Mouse (Mus musculus) kidney, postnatal 0 days (tissue): Measurements from ENCODE around the gene Poglut1. TPM values are rescaled to one million over a fixed set of nuclear protein-coding genes. Genes with fewer than 3 reads are reported as not detected.

Experiments used
- ATAC-seq: fragments of 200-750 bp; cut with Nextera tagmentation; replicated peaks from 2 replicates; pipeline ENCODE4 v1.8.0; 2017; ENCODE audit warnings: low read depth, moderate number of reproducible peaks, moderate TSS enrichment, moderate library complexity; ENCODE audit not compliant: low FRiP score
- DNase-seq: peaks from one replicate; pipeline ENCODE4 v3.0.0-alpha.2; 2016; ENCODE audit warnings: low spot score
- H3K27ac ChIP-seq: fragments of 300-500 bp; sonication (generic); 2 replicates; pipeline ENCODE4 v1.5.1; 2014; ENCODE audit warnings: mild to moderate bottlenecking
- H3K27me3 ChIP-seq: fragments of 300-500 bp; sonication (generic); 2 replicates; pipeline ENCODE4 v1.6.1; 2014; ENCODE audit warnings: low read length, mixed read lengths; ENCODE audit not compliant: insufficient read depth
- H3K36me3 ChIP-seq: fragments of 300-500 bp; sonication (generic); 2 replicates; pipeline ENCODE4 v1.6.1; 2014; ENCODE audit warnings: low read length, mixed read lengths; ENCODE audit not compliant: insufficient read depth
- H3K4me1 ChIP-seq: fragments of 300-500 bp; sonication (generic); replicated peaks from 2 replicates; pipeline ENCODE4 v1.6.1; 2014; ENCODE audit warnings: antibody characterized with exemption, low read length, mixed read lengths; ENCODE audit not compliant: insufficient read depth
- H3K4me2 ChIP-seq: fragments of 300-500 bp; sonication (generic); 2 replicates; pipeline ENCODE4 v1.6.1; 2014; ENCODE audit warnings: mild to moderate bottlenecking, low read length, moderate library complexity, mixed read lengths
- H3K4me3 ChIP-seq: fragments of 300-500 bp; sonication (generic); replicated peaks from 2 replicates; pipeline ENCODE4 v1.5.1; 2014; ENCODE audit warnings: low read depth, low read length
- H3K9ac ChIP-seq: fragments of 300-500 bp; sonication (generic); 2 replicates; pipeline ENCODE4 v1.6.1; 2014; ENCODE audit warnings: low read depth, low read length
- H3K9me3 ChIP-seq: fragments of 300-500 bp; sonication (generic); replicated peaks from 2 replicates; pipeline ENCODE4 v1.6.1; 2016; ENCODE audit warnings: low read length, inconsistent platforms, mixed read lengths
- CTCF ChIP-seq: IDR thresholded peaks from 2 replicates; pipeline ENCODE4 v1.5.1; 2016; ENCODE audit warnings: antibody characterized with exemption, low read depth, mild to moderate bottlenecking, moderate library complexity
- WGBS: fragments of 180-500 bp; shearing (Covaris S2); extraction: QIAGEN DNeasy Blood & Tissue Kit; methylation state at CpG from one replicate; pipeline ENCODE4 v1.1.7; 2014; 5-methylcytosine and 5-hydroxymethylcytosine counted together
- polyA plus RNA-seq: library from polyadenylated mRNA; unstranded; fragments of >200 nt; fragmentation: Nextera tagmentation; extraction: Ambion mirVana; gene quantifications from 2 replicates; pipeline ENCODE4 v1.2.1, GENCODE M21; 2015

Gene Poglut1
- polyA plus RNA-seq, 1 experiment from 2014 or later = 43.2 TPM

GRCm38 (mm10) chr16:38548000-38548399 lies 2.1 kb downstream of the Poglut1 start:
- Histone ChIP-seq H3K27me3 (no peaks in the 10 kb centered on the region), H3K27ac (no peak overlapping the region), H3K9ac (no peak overlapping the region), H3K4me1 (no peaks in the 10 kb centered on the region; the same call in 1 of the 2 replicates), H3K9me3 (no peaks in the 10 kb centered on the region), H3K36me3 (0 out of 2 replicates have a peak, but pooled peaks cover 4% of the 10 kb centered on the region), H3K4me2 (no peak overlapping the region), H3K4me3 (no peak overlapping the region)
- no peak for TF ChIP-seq CTCF
- WGBS = 97% methylated on average over 1 of the region's 1 CpGs
- no peak for ATAC-seq
- no peak for DNase-seq

GRCm38 (mm10) chr16:38538716-38539380 lies 11.2 kb downstream of the Poglut1 start:
- no peak overlapping the region for H3K4me2 ChIP-seq
- H3K36me3 ChIP-seq = peaks cover 26% of the 10 kb centered on the region
- H3K9ac ChIP-seq = no peak overlapping the region
- WGBS = 85% methylated on average over 13 of the region's 13 CpGs
- no peaks in the 10 kb centered on the region for H3K27me3 ChIP-seq
- no peaks in the 10 kb centered on the region for H3K9me3 ChIP-seq
- ATAC-seq (no peak), DNase-seq (no peak)
- H3K4me1 ChIP-seq = no peaks in the 10 kb centered on the region
- no peak for TF ChIP-seq CTCF
- H3K27ac ChIP-seq = no peak overlapping the region
- H3K4me3 ChIP-seq = no peak overlapping the region

GRCm38 (mm10) chr16:38536544-38537146 lies 13.4 kb downstream of the Poglut1 start:
- ATAC-seq = 0 out of 2 replicates have a peak, but pooled peaks have one; percentile 21
- 44% methylated on average over 8 of the region's 8 CpGs for WGBS
- H3K27ac ChIP-seq = no peak overlapping the region
- H3K36me3 ChIP-seq = peaks cover 33% of the 10 kb centered on the region
- no peak overlapping the region for H3K4me3 ChIP-seq
- H3K4me1 ChIP-seq = no peaks in the 10 kb centered on the region
- TF ChIP-seq CTCF = peak; percentile 86
- H3K9me3 ChIP-seq = no peaks in the 10 kb centered on the region
- DNase-seq = peak; percentile 82
- no peaks in the 10 kb centered on the region for H3K27me3 ChIP-seq
- no peak overlapping the region for H3K4me2 ChIP-seq
- H3K9ac ChIP-seq = no peak overlapping the region

- no peak for DNase-seq
- H3K27me3 ChIP-seq = no peaks in the 10 kb centered on the region
- H3K36me3 ChIP-seq = peaks cover 32% of the 10 kb centered on the region; the same call in 1 of the 2 replicates
- H3K9me3 ChIP-seq = no peaks in the 10 kb centered on the region
- H3K9ac ChIP-seq = no peak overlapping the region
- 87% methylated on average over 6 of the region's 6 CpGs for WGBS
- no peak overlapping the region for H3K4me2 ChIP-seq
- no peak for ATAC-seq
- no peak for TF ChIP-seq CTCF
- H3K4me3 ChIP-seq = no peak overlapping the region
- no peaks in the 10 kb centered on the region for H3K4me1 ChIP-seq
- H3K27ac ChIP-seq = no peak overlapping the region
These were observed 23.8 kb downstream of the Poglut1 start for GRCm38 (mm10) chr16:38526264-38526663.

GRCm38 (mm10) chr16:38522129-38523084 lies 27.7 kb downstream of the Poglut1 start, which contains the start of gene Timmdc1:
Gene Timmdc1, minus strand, starts transcription at chr16:38522663.
- DNase-seq (peak; percentile 98), ATAC-seq (peak; percentile 98)
- peak; percentile 39 for TF ChIP-seq CTCF
- Histone ChIP-seq H3K4me1 (no peaks in the 10 kb centered on the region), H3K27me3 (no peaks in the 10 kb centered on the region), H3K9me3 (no peaks in the 10 kb centered on the region), H3K9ac (peak within 1 kb of the TSS; percentile 90), H3K4me2 (peak within 1 kb of the TSS; percentile 66), H3K4me3 (peak within 1 kb of the TSS; percentile 89), H3K27ac (peak within 1 kb of the TSS; percentile 94), H3K36me3 (peaks cover 12% of the 10 kb centered on the region; the same call in 1 of the 2 replicates)
- under 1% methylated on average over 73 of the region's 73 CpGs for WGBS
